Mouse (Mus musculus) heart, adult 9 months (tissue): ENCODE measurements around the gene Ptpn11.
"Not testable (repeated sequence)": the region's sequence is repeated elsewhere in the genome, so short reads cannot be mapped to it uniquely, and the experiment has no call there.

Source experiments
- DNase-seq, 2 experiments: peaks; one replicate each; pipeline ENCODE4 v3.0.0; 2022; ENCODE audit warnings: low spot score in 2 of 2

The Ptpn11 gene

GRCm38 (mm10) chr5:121190836-121191583, at the start of gene Ptpn11:
Gene Ptpn11 (minus strand): TSS chr5:121191397.
- peak; percentile 81 to 82 for DNase-seq

DNA sequence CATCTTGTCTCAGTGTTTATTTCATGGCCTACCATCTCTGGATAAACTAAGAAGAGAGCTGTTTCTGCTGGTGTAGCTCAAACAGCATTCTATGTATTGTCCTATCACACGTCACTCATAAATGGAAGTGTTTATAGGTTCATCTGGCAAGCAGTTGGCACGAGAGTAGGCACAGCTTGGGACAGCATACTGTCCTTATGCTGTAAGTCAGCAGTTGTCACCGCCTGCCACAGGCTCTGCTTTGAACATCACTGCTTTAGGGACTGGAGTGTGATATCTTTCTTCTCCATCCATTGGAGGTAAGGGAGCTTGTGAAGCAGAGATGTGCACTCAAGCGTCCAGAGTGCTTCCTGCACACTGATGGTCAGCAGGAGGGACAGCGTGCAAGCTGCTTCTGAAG, 48.6 kb upstream of the Ptpn11 start:
- no peak for DNase-seq

- no peak for DNase-seq
Observed at GRCm38 (mm10) chr5:121238208-121238607, 47.0 kb upstream of the Ptpn11 start.

DNA sequence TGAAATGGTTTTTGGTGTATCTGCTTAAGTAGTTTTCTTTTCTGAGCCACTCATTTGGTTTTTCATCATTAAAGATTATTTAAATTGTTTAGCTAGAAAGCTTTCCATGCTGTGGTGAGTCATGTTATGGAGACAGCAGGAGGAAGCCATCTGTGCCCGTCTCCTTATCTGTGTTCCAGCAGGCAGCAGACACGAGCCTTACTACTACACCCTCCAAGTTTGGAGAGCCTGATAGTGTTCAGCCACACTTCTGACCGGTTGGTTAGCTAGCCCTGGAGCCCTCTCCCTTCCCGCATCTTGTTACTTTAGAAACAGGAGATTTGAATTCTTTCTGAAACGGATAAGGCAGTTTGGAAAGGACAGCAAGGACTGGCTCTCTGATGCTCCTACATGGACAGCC, 45.0 kb upstream of the Ptpn11 start:
- peak in 1 of 2 experiments; percentile 11 for DNase-seq

DNA sequence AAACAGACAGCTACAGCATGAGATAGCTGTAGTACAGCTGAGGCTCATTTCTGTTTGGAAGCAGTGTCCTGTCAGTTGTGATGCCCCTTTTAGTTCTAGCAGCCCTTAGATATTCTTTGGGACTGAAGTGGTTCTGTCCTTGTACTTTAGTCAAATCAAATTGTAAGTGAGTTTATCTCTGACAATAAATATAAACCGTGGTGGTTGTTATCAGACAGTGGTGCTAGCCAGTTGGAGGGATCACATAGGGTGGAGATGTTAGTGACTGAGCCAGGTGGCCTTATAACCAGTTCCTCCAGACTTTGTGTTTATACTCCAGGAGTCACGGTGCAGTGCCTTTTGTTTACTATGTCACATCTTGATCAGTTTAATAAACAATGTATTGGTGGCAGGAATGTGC, 42.5 kb upstream of the Ptpn11 start:
- no peak for DNase-seq

- no peak for DNase-seq
Observed at GRCm38 (mm10) chr5:121232789-121233188, 41.6 kb upstream of the Ptpn11 start.

DNA sequence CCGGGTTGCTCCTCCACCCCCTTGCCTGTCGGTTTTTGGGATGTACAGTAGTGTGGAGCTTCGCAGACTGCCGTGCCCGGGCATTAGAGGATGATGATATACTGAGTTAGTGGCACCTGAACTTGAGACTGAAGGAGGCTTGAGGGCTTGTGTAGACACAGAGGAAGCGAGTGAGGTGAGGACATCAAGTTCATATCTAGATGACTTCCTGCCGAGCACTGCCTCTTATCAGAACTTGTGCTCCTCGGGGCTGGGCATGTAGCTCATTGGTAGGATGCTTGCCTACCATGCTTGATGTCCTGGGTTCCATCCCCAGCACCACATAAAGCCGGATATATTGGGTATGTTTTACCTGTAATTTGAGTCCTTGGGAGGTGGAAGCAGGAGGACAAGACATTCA, 39.6 kb upstream of the Ptpn11 start:
- DNase-seq = no peak

GRCm38 (mm10) chr5:121229182-121229581, 38.0 kb upstream of the Ptpn11 start:
- DNase-seq = no peak

DNA sequence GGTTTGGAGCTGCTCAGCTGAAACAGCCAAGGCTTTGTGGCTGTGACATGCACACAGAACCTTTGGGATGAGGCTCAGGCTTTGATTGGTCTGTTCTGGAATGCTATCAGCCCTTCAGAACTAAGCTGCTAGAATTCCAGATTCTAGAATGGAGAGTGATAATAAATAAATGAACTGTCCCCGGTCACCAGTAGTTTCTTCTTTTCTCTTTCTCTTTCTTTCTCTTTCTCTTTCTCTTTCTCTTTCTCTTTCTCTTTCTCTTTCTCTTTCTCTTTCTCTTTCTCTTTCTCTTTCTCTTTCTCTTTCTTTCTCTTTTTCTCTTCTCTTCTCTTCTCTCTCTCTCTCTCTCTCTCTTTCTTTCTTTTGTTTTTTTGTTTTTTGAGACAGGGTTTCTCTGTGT, 36.1 kb upstream of the Ptpn11 start:
- DNase-seq = not testable (repeated sequence)

- no peak for DNase-seq
Observed at GRCm38 (mm10) chr5:121226845-121227244, 35.6 kb upstream of the Ptpn11 start.

DNA sequence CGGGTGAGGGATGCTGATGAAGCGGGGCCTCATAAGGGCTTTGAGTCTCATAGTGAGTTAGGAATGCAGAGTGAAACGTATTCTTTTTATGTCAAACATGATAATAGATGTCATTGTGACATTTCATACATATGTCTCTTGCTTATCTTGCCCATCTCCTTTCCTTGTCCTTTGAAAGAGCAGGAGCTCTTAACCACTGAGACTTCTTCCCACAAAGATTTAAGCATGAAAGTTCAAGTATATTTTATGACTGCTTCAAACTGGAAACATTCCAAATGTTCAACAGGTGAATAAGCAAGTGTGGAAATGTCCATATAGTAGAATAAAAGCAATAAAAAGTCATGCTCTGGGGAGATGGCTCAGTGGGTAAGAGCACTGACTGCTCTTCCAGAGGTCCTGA, 35.2 kb upstream of the Ptpn11 start:
- no peak for DNase-seq

- DNase-seq = no peak
Observed at GRCm38 (mm10) chr5:121225854-121226253, 34.7 kb upstream of the Ptpn11 start.

DNA sequence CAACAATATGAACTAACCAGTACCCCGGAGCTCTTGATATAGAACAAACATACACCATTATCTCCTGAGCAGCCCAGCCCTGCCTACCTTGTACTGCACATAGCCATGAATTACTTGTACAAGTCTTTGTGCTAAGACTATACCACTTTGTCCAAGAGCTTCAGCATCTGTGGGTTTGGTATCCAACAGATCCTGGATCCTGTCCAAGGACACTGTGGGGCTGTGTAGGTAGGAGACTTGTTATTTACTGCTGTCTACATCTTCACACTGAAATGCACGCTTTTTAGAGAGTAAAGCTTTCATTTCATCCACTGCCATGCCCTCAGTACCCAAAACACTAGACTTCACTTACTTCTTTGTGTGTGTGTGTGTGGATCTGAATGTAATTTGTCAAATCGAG, 33.7 kb upstream of the Ptpn11 start:
- DNase-seq = no peak

- not testable (repeated sequence) for DNase-seq
Observed at GRCm38 (mm10) chr5:121224020-121224419, 32.8 kb upstream of the Ptpn11 start.

GRCm38 (mm10) chr5:121221328-121221850, 30.2 kb upstream of the Ptpn11 start:
- no peak for DNase-seq

DNA sequence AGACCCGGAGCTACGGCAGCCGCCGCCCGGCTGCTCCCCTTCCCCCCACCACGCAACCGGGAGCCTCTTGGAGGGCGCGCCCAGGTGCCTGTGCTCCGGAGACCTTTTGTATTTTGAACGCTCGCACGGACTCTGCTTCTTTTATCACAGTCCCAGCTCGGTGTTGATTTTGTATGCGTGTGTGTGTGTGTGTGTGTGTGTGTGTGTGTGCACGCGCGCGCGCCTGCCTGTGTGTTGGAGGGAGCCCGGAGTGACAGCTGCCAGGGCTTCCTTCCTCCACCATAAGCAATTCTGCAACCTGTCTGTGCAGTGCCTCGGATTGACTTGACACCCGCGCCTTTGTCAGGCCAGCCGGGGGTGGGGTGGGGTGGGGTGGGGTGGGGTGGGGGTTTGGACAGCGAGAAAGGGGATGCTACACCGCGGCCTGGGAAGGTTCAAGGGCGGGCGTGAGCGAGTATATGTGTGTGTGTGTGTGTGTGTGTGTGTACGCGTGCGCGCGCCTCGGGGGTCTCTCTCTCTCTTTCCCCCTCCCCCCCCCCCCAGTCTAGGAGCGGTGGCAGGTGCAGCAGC, 29.6 kb upstream of the Ptpn11 start:
- no peak for DNase-seq

DNA sequence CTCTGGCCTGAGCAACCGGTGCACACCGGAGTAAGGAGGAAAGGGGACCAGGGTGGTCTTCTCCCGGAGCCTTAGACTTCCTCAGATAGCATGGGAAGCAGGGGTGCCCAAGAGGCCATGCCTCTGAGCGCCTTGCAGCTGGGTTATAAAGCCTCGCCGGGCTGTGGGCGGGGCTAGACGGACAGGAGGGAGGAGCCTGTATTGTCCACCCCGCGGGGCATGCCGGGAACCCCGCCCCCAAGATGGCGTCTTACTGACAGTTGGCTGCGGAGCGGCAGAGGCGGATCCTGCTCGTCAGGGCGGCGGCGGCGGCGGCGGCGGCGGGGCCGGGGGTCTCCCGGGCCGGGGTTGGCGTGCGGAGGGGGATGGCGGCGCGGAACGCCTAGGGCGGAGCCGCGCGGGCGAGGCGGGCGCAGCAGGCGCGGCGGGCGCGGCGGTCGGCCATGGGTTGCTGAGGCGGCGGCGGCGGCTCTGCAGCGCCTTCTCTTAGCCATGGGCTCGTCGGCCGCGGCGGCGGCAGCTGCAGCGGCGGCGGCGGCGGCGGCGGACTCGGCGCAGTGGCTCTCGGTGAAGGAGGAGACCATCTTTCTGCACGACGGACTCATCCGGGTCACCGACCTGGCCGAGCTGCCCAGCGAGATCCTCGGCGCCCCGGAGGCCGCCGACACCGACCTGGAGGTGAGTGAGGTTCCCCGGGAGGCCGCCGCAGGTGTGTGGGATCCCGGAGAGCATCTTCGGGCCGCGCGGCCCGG, 29.0 kb upstream of the Ptpn11 start, which contains the start of gene Hectd4:
TSS of gene Hectd4 (plus strand) at position 240 of the 752 bp plus-strand sequence.
- DNase-seq = peak; percentile 91 to 95

GRCm38 (mm10) chr5:121219190-121219589, 28.0 kb upstream of the Ptpn11 start:
- DNase-seq = no peak

DNA sequence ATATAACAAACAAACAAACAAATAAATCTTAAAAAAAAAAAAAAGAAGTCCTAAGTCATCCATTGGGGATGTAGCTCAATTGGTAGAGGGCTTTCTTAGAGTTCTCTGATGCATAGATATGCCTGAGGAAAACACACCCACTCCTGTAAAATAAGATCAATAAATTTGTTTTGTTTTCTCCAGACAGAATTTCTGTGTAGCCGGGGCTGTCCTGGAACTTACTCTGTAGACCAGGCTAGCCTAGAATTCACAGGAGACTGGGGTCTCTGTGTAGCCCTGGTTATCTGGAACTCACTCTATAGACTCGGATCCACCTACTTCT, 26.1 kb upstream of the Ptpn11 start:
- no peak for DNase-seq

DNA sequence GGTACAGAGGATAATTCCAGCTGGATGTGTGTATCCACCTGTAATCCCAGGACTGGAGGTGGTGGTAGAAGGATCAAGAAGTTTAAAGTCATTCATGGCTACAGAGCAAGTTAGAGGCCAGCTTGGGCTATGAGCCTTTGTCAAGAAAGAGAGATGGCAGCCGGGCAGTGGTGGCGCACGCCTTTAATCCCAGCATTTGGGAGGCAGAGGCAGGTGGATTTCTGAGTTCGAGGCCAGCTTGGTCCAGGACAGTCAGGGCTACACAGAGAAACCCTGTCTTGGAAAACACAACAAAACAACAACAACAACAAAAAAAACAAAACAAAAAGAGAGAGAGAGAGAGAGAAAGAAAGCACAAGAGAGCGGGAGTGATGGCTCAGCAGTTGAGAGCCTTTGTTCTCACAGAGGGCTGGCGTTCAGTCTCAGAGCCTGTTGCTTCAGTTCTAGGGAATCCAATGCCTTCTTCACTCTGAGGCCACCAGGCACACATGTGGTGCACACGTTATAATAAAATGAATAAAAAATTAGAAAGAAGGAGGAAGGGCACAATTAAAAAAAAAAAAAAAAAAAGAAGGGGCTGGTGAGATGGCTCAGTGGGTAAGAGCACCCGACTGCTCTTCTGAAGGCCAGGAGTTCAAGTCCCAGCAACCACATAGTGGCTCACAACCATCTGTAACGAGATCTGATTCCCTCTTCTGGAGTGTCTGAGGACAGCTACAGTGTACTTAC, 25.6 kb upstream of the Ptpn11 start:
- DNase-seq = not testable (repeated sequence)

GRCm38 (mm10) chr5:121216126-121216446, 24.9 kb upstream of the Ptpn11 start:
- DNase-seq = no peak
